Mouse (Mus musculus): Measurements from ENCODE around the gene Cped1.

- no peak for TF ChIP-seq CTCF (IDR thresholded peaks at IDR 0.05; ENCODE audit: low read depth)
- no peak for TF ChIP-seq EP300 (IDR thresholded peaks at IDR 0.05; ENCODE audit: low read depth)
Observed at GRCm38 (mm10) chr6:22212158-22212557, 226.4 kb downstream of the Cped1 start.
